Comparison of ENCODE assay signal across 7 mouse cellular contexts in genomic region chr1:37802291-37802690, GRCm38 (mm10).
DNase-seq lines count a peak whose midpoint lies in the region; ATAC-seq and TF ChIP-seq lines count a peak whose summit lies in the region.
"Not testable (repeated sequence)": the region's sequence is repeated elsewhere in the genome, so short reads cannot be mapped to it uniquely, and the experiment has no call there.

No protein-coding gene starts in this region.

- not testable (repeated sequence) for ATAC-seq in midbrain, embryonic 14.5 days (ENCODE audit: low FRiP score, low TSS enrichment)

- H3K4me2 ChIP-seq in midbrain, embryonic 14.5 days (ENCODE audit: low read length), result not testable (repeated sequence)

- DNase-seq in adrenal gland, adult 2 months, result peak; percentile 3
- peak; percentile 6 for DNase-seq in cerebellum, adult 9-10 months
- DNase-seq in kidney, adult 9 months, result peak; percentile 2
- peak; percentile 4 for DNase-seq in left cerebral cortex, postnatal 4 days
- peak; percentile 21 for DNase-seq in midbrain, embryonic 14.5 days
- DNase-seq in right cerebral cortex, postnatal 4 days, result peak; percentile 13

- not testable (repeated sequence) for H3K36me3 ChIP-seq in midbrain, embryonic 14.5 days (ENCODE audit: control insufficient read depth, insufficient read depth, low read length)

- H3K4me3 ChIP-seq in embryonic fibroblast, embryonic 13.5 days (ENCODE audit: insufficient read depth, low read length); midbrain, embryonic 14.5 days (replicated peaks; ENCODE audit: low read depth, low read length): not testable (repeated sequence)

- peak; percentile 14; the same call in 1 of the 2 replicates for TF ChIP-seq CTCF in embryonic fibroblast, embryonic 13.5 days (IDR thresholded peaks at IDR 0.05; ENCODE audit: borderline replicate concordance, insufficient read depth, low read length)

- not testable (repeated sequence) for H3K9ac ChIP-seq in midbrain, embryonic 14.5 days (replicated peaks; ENCODE audit: low read length)

- intact Hi-C loops in left cerebral cortex, postnatal 4 days (cut with DNase I), result not testable (repeated sequence)

- not testable (repeated sequence) for TF ChIP-seq POLR2A in embryonic fibroblast, embryonic 13.5 days (IDR thresholded peaks at IDR 0.05; ENCODE audit: low read depth, low read length)

- not testable (repeated sequence) for H3K27me3 ChIP-seq in midbrain, embryonic 14.5 days (ENCODE audit: control insufficient read depth, insufficient read depth, low read length)

- H3K4me1 ChIP-seq in embryonic fibroblast, embryonic 13.5 days (ENCODE audit: control insufficient read depth, insufficient read depth, low read length); midbrain, embryonic 14.5 days (ENCODE audit: control insufficient read depth, insufficient read depth, low read length): not testable (repeated sequence)

- 92% methylated on average over 1 of the region's 1 CpGs for WGBS in midbrain, embryonic 14.5 days

- not testable (repeated sequence) for H3K27ac ChIP-seq in embryonic fibroblast, embryonic 13.5 days (ENCODE audit: insufficient read depth, low read length); midbrain, embryonic 14.5 days (replicated peaks; ENCODE audit: low read depth, low read length)

- H3K9me3 ChIP-seq in midbrain, embryonic 14.5 days (ENCODE audit: control insufficient read depth, low read length), result not testable (repeated sequence)
